ENCODE assay signal across 12 mouse cellular contexts in genomic region chr4:44031521-44031920, GRCm38 (mm10). TPM values are rescaled to one million over a fixed set of nuclear protein-coding genes. Genes with fewer than 3 reads are reported as not detected.
A peak's percentile ranks its signal among the peaks of the same experiment; 100 is the strongest.
DNase-seq lines count a peak whose midpoint lies in the region; ATAC-seq and TF ChIP-seq lines count a peak whose summit lies in the region.
"Had no signal": no experiment of that assay in that cellular context is flagged by ENCODE, and none has a peak within 500 bp of the region (broad histone marks: within the 10 kb centered on the region; RNA-seq: fewer than 3 reads in every experiment).

No protein-coding gene starts in this region.

- H3K9ac ChIP-seq in liver, adult 2 months (ENCODE audit: low read depth, low read length) = no peak overlapping the region
- H3K9ac ChIP-seq in liver, embryonic 12.5 days = no peak overlapping the region
- H3K9ac ChIP-seq in liver, postnatal 0 days (replicated peaks) = no peak overlapping the region
- H3K9ac ChIP-seq: forebrain, embryonic 12.5 days; hindbrain, embryonic 15.5 days; lung, embryonic 15.5 days had no signal

- no peak for TF ChIP-seq POLR2A in liver, adult 2 months (IDR thresholded peaks at IDR 0.05; ENCODE audit: extremely low read depth, insufficient read depth, low read length)

- H3K79me2 ChIP-seq in liver, adult 2 months (ENCODE audit: control insufficient read depth, insufficient read depth, low read length) = no peaks in the 10 kb centered on the region

- no peak for TF ChIP-seq EP300 in liver, postnatal 0 days (IDR thresholded peaks at IDR 0.05; ENCODE audit: low read depth)

- H3K4me3 ChIP-seq in gastrocnemius, adult 2 months = no peak overlapping the region
- H3K4me3 ChIP-seq in liver, adult 2 months (ENCODE audit: insufficient read depth, low read depth, low read length) = no peak overlapping the region
- H3K4me3 ChIP-seq in liver, embryonic 12.5 days = no peak overlapping the region
- H3K4me3 ChIP-seq in liver, postnatal 0 days (ENCODE audit: low read depth, low read length) = no peak overlapping the region
- H3K4me3 ChIP-seq: forebrain, embryonic 12.5 days; hindbrain, embryonic 15.5 days; lung, embryonic 15.5 days had no signal

- peak; percentile 72 for DNase-seq in gastrocnemius, adult 2 months
- DNase-seq in gastrocnemius, postnatal 4 days (ENCODE audit: low spot score in 2 of 2) = no peak
- DNase-seq in liver, adult 2 months (ENCODE audit: extremely low read depth, low read depth, low spot score) = peak; percentile 49
- peak; percentile 50 for DNase-seq in cerebellum, adult 8-10 months
- peak; percentile 40 for DNase-seq in kidney, postnatal 10 days
- DNase-seq in urinary bladder, postnatal 25 days (ENCODE audit: low spot score) = no peak
- DNase-seq in liver, postnatal 0 days = no peak

- no peak for ATAC-seq in liver, embryonic 12.5 days
- no peak for ATAC-seq in liver, postnatal 0 days

- H3K4me1 ChIP-seq in liver, adult 2 months (ENCODE audit: control insufficient read depth, insufficient read depth, low read length) = no peaks in the 10 kb centered on the region
- peaks cover 19% of the 10 kb centered on the region for H3K4me1 ChIP-seq in liver, embryonic 12.5 days
- no peaks in the 10 kb centered on the region for H3K4me1 ChIP-seq in liver, postnatal 0 days (ENCODE audit: insufficient read depth)
- H3K4me1 ChIP-seq: hindbrain, embryonic 15.5 days; lung, embryonic 15.5 days had no signal

- H3K36me3 ChIP-seq in liver, adult 2 months (ENCODE audit: control insufficient read depth, insufficient read depth, low read length) = peaks cover 33% of the 10 kb centered on the region
- peaks cover 96% of the 10 kb centered on the region for H3K36me3 ChIP-seq in liver, embryonic 12.5 days
- H3K36me3 ChIP-seq in liver, postnatal 0 days (replicated peaks; ENCODE audit: insufficient read depth, low read length) = peaks cover 76% of the 10 kb centered on the region

- intact Hi-C loops in gastrocnemius, adult 2 months (cut with DNase I) = loop anchor here (5.0 kb wide), 1 partner anchor 104 kb away; no protein-coding TSS in a partner anchor

- TF ChIP-seq CTCF in gastrocnemius, adult 2 months (IDR thresholded peaks at IDR 0.05) = no peak
- TF ChIP-seq CTCF in liver, adult 2 months (IDR thresholded peaks at IDR 0.05; ENCODE audit: low read depth, low read length) = no peak
- TF ChIP-seq CTCF in liver, postnatal 0 days (IDR thresholded peaks at IDR 0.05; ENCODE audit: low read depth) = no peak

- no peaks in the 10 kb centered on the region for H3K27me3 ChIP-seq in liver, adult 2 months (ENCODE audit: control insufficient read depth, insufficient read depth, low read length)
- no peaks in the 10 kb centered on the region for H3K27me3 ChIP-seq in liver, embryonic 12.5 days (replicated peaks)
- no peaks in the 10 kb centered on the region for H3K27me3 ChIP-seq in liver, postnatal 0 days (ENCODE audit: insufficient read depth, low read length)
- H3K27me3 ChIP-seq: hindbrain, embryonic 15.5 days; lung, embryonic 15.5 days had no signal

- H3K9me3 ChIP-seq in liver, embryonic 12.5 days (replicated peaks) = no peaks in the 10 kb centered on the region
- H3K9me3 ChIP-seq in liver, postnatal 0 days (ENCODE audit: low read length) = no peaks in the 10 kb centered on the region
- H3K9me3 ChIP-seq: forebrain, embryonic 12.5 days; hindbrain, embryonic 15.5 days; lung, embryonic 15.5 days had no signal

- peak overlapping the region; percentile 85 for H3K27ac ChIP-seq in gastrocnemius, adult 2 months
- H3K27ac ChIP-seq in liver, adult 2 months (replicated peaks; ENCODE audit: insufficient read depth, low read depth, low read length) = no peak overlapping the region
- H3K27ac ChIP-seq in liver, embryonic 12.5 days = no peak overlapping the region
- H3K27ac ChIP-seq in liver, postnatal 0 days (ENCODE audit: low read depth) = no peak overlapping the region
- H3K27ac ChIP-seq: forebrain, embryonic 12.5 days; hindbrain, embryonic 15.5 days; lung, embryonic 15.5 days had no signal

- no peak overlapping the region for H3K4me2 ChIP-seq in liver, embryonic 12.5 days
- no peak overlapping the region for H3K4me2 ChIP-seq in liver, postnatal 0 days (ENCODE audit: low read depth, low read length)
- H3K4me2 ChIP-seq: forebrain, embryonic 12.5 days; hindbrain, embryonic 15.5 days; lung, embryonic 15.5 days had no signal

- WGBS in liver, adult 2 months = 62% methylated on average over 5 of the region's 5 CpGs
- WGBS in liver, embryonic 12.5 days (ENCODE audit: insufficient replicate concordance) = 83% methylated on average over 5 of the region's 5 CpGs
- 83% methylated on average over 5 of the region's 5 CpGs for WGBS in liver, postnatal 0 days (ENCODE audit: insufficient replicate concordance)

RNA-seq across cellular contexts. Expression of gene Clta, which starts 27.3 kb away (rescaled TPM):
- total RNA-seq in gastrocnemius, adult 2 months (2021) = 10 to 100 TPM; 44.5 to 61.3 TPM
- 100 to 1,000 TPM; 158 to 176 TPM for total RNA-seq in gastrocnemius, postnatal 4 days (2021)
- 166 and 191 TPM in 2 replicates for total RNA-seq in liver, adult 2 months (2014; rRNA removed)
- polyA plus RNA-seq in liver, adult 2 months (2012; rRNA removed) = 116 and 154 TPM in 2 replicates
- polyA plus RNA-seq in liver, embryonic 12.5 days (2016; fragmentation: Nextera tagmentation; extraction: Ambion mirVana) = 169 and 172 TPM in 2 replicates
- 136 and 144 TPM in 2 replicates for polyA plus RNA-seq in liver, postnatal 0 days (2015; fragmentation: Nextera tagmentation; extraction: Ambion mirVana)

RNA-seq across cellular contexts. Expression of gene Ccin, which starts 48.2 kb away (rescaled TPM):
- not detected for total RNA-seq in gastrocnemius, adult 2 months (2021)
- under 1 TPM; 0.26 to 0.32 TPM for total RNA-seq in gastrocnemius, postnatal 4 days (2021)
- total RNA-seq in liver, adult 2 months (2014; rRNA removed) = not detected in 2 replicates
- not detected in 2 replicates for polyA plus RNA-seq in liver, adult 2 months (2012; rRNA removed)
- polyA plus RNA-seq in liver, embryonic 12.5 days (2016; fragmentation: Nextera tagmentation; extraction: Ambion mirVana) = not detected in 2 replicates
- not detected in 2 replicates for polyA plus RNA-seq in liver, postnatal 0 days (2015; fragmentation: Nextera tagmentation; extraction: Ambion mirVana)
- total RNA-seq: left cerebral cortex, postnatal 14 days had no signal
- polyA plus RNA-seq: hindbrain, embryonic 15.5 days; lung, embryonic 15.5 days had no signal

RNA-seq across cellular contexts. Expression of gene Gne, which starts 52.5 kb away (rescaled TPM):
- 10 to 100 TPM; 11.6 to 12.5 TPM for total RNA-seq in gastrocnemius, adult 2 months (2021)
- 10 to 100 TPM; 23.6 to 31.2 TPM for total RNA-seq in gastrocnemius, postnatal 4 days (2021)
- total RNA-seq in liver, adult 2 months (2014; rRNA removed) = 318 and 329 TPM in 2 replicates
- polyA plus RNA-seq in liver, adult 2 months (2012; rRNA removed) = 85.5 and 87.9 TPM in 2 replicates
- polyA plus RNA-seq in liver, embryonic 12.5 days (2016; fragmentation: Nextera tagmentation; extraction: Ambion mirVana) = 31.6 and 34.6 TPM in 2 replicates
- 47.5 and 49.5 TPM in 2 replicates for polyA plus RNA-seq in liver, postnatal 0 days (2015; fragmentation: Nextera tagmentation; extraction: Ambion mirVana)

Comparison
In these comparisons a context has a peak if more than half of its experiments do, and no peak if none do; other contexts are left out.
1. DNase-seq: peak in gastrocnemius, adult 2 months (single experiment), liver, adult 2 months (single experiment), cerebellum, adult 8-10 months (single experiment) and kidney, postnatal 10 days (single experiment); none in gastrocnemius, postnatal 4 days (0 of 2), urinary bladder, postnatal 25 days (single experiment) and liver, postnatal 0 days (single experiment).